Mouse (Mus musculus) lung, postnatal 0 days (tissue): ENCODE data around the gene Tprg. TPM values are rescaled to one million over a fixed set of nuclear protein-coding genes. Genes with fewer than 3 reads are reported as not detected.
A peak's percentile ranks its signal among the peaks of the same experiment; 100 is the strongest.

Source experiments
- ATAC-seq: fragments of 200-750 bp; cut with Nextera tagmentation; 2 replicates; pipeline ENCODE4 v1.8.0; 2017; ENCODE audit warnings: moderate library complexity
- DNase-seq: peaks from one replicate; pipeline ENCODE4 v3.0.0-alpha.2; 2016; ENCODE audit warnings: low spot score
- H3K27ac ChIP-seq: fragments of 300-500 bp; sonication (generic); 2 replicates; pipeline ENCODE4 v1.5.1; 2014; ENCODE audit warnings: antibody characterized with exemption, mild to moderate bottlenecking, low read length, mixed read lengths
- H3K27me3 ChIP-seq: fragments of 300-500 bp; sonication (generic); replicated peaks from 2 replicates; pipeline ENCODE4 v1.6.1; 2014; ENCODE audit warnings: low read length, mixed read lengths; ENCODE audit not compliant: insufficient read depth
- H3K36me3 ChIP-seq: fragments of 300-500 bp; sonication (generic); 2 replicates; pipeline ENCODE4 v1.6.1; 2014; ENCODE audit warnings: low read length, mixed read lengths; ENCODE audit not compliant: insufficient read depth
- H3K4me1 ChIP-seq: fragments of 300-500 bp; sonication (generic); 2 replicates; pipeline ENCODE4 v1.6.1; 2014; ENCODE audit warnings: antibody characterized with exemption, low read depth, low read length, mixed read lengths; ENCODE audit not compliant: insufficient read depth
- H3K4me2 ChIP-seq: fragments of 300-500 bp; sonication (generic); replicated peaks from 2 replicates; pipeline ENCODE4 v1.6.1; 2014; ENCODE audit warnings: low read depth, mild to moderate bottlenecking, low read length, moderate library complexity, mixed read lengths
- H3K4me3 ChIP-seq: fragments of 300-500 bp; sonication (generic); 2 replicates; pipeline ENCODE4 v1.5.1; 2014; ENCODE audit warnings: low read depth, low read length
- H3K9ac ChIP-seq: fragments of 300-500 bp; sonication (generic); replicated peaks from 2 replicates; pipeline ENCODE4 v1.6.1; 2014; ENCODE audit warnings: low read depth, mild to moderate bottlenecking
- H3K9me3 ChIP-seq: fragments of 300-500 bp; sonication (generic); 2 replicates; pipeline ENCODE4 v1.6.1; 2016; ENCODE audit warnings: low read length, mixed read lengths
- CTCF ChIP-seq: IDR thresholded peaks from 2 replicates; pipeline ENCODE4 v1.5.1; 2016; ENCODE audit warnings: antibody characterized with exemption, mild to moderate bottlenecking
- EP300 ChIP-seq: IDR thresholded peaks from 2 replicates; pipeline ENCODE4 v1.6.1; 2016; ENCODE audit warnings: antibody characterized with exemption, mild to moderate bottlenecking, control low read depth
- WGBS: fragments of 180-500 bp; shearing (Covaris S2); extraction: QIAGEN DNeasy Blood & Tissue Kit; methylation state at CpG from one replicate; pipeline ENCODE4 v1.1.7; 2014; 5-methylcytosine and 5-hydroxymethylcytosine counted together
- polyA plus RNA-seq: library from polyadenylated mRNA; unstranded; fragments of >200 nt; fragmentation: Nextera tagmentation; extraction: Ambion mirVana; gene quantifications from 2 replicates; pipeline ENCODE4 v1.2.1, GENCODE M21; 2015

The Tprg gene
- polyA plus RNA-seq, 1 experiment from 2014 or later: 0.21 TPM

GRCm38 (mm10) chr16:25385498-25386192 lies 99.0 kb downstream of the Tprg start:
- DNase-seq: no peak
- no peaks in the 10 kb centered on the region for H3K36me3 ChIP-seq
- H3K4me3 ChIP-seq: no peak overlapping the region
- H3K9ac ChIP-seq: no peak overlapping the region
- H3K4me1 ChIP-seq: no peaks in the 10 kb centered on the region
- H3K27ac ChIP-seq: no peak overlapping the region
- no peak for ATAC-seq
- no peaks in the 10 kb centered on the region for H3K9me3 ChIP-seq
- no peak overlapping the region for H3K4me2 ChIP-seq
- WGBS: 64% methylated on average over 6 of the region's 6 CpGs
- TF ChIP-seq CTCF (no peak), EP300 (no peak)
- H3K27me3 ChIP-seq: no peaks in the 10 kb centered on the region

GRCm38 (mm10) chr16:25394676-25395075 lies 108.1 kb downstream of the Tprg start:
- DNase-seq: no peak
- 65% methylated on average over 1 of the region's 1 CpGs for WGBS
- H3K9ac ChIP-seq: no peak overlapping the region

GRCm38 (mm10) chr16:25404156-25404555 lies 117.5 kb downstream of the Tprg start:
- ATAC-seq (no peak), DNase-seq (peak; percentile 42)
- H3K27ac ChIP-seq: no peak overlapping the region
- 46% methylated on average over 6 of the region's 6 CpGs for WGBS
- H3K4me3 ChIP-seq: no peak overlapping the region
- no peaks in the 10 kb centered on the region for H3K27me3 ChIP-seq
- no peak overlapping the region for H3K4me2 ChIP-seq
- H3K4me1 ChIP-seq: peaks cover 4% of the 10 kb centered on the region; the same call in 1 of the 2 replicates
- H3K36me3 ChIP-seq: no peaks in the 10 kb centered on the region
- H3K9me3 ChIP-seq: no peaks in the 10 kb centered on the region
- TF ChIP-seq CTCF: no peak
- no peak for TF ChIP-seq EP300
- no peak overlapping the region for H3K9ac ChIP-seq

More at GRCm38 (mm10) chr16:25394676-25395075, 108.1 kb downstream of the Tprg start:
- no peaks in the 10 kb centered on the region for H3K9me3 ChIP-seq
- no peak overlapping the region for H3K27ac ChIP-seq
- ATAC-seq: no peak
- no peak overlapping the region for H3K4me2 ChIP-seq
- H3K4me1 ChIP-seq: no peaks in the 10 kb centered on the region
- no peak for TF ChIP-seq CTCF
- TF ChIP-seq EP300: no peak
- H3K4me3 ChIP-seq: no peak overlapping the region
- H3K27me3 ChIP-seq: no peaks in the 10 kb centered on the region
- no peaks in the 10 kb centered on the region for H3K36me3 ChIP-seq

GRCm38 (mm10) chr16:25407204-25407886 lies 120.7 kb downstream of the Tprg start:
- Histone ChIP-seq H3K4me2 (0 out of 2 replicates have a peak overlapping the region, but pooled peaks have one; percentile 17), H3K27me3 (no peaks in the 10 kb centered on the region), H3K36me3 (no peaks in the 10 kb centered on the region), H3K4me3 (no peak overlapping the region), H3K9me3 (no peaks in the 10 kb centered on the region), H3K27ac (peak overlapping the region; percentile 82), H3K4me1 (peaks cover 4% of the 10 kb centered on the region; the same call in 1 of the 2 replicates), H3K9ac (no peak overlapping the region)
- peak; percentile 81 for DNase-seq
- TF ChIP-seq EP300 (peak; percentile 89), CTCF (no peak)
- 21% methylated on average over 8 of the region's 8 CpGs for WGBS
- peak; percentile 91 for ATAC-seq

- no peak overlapping the region for H3K9ac ChIP-seq
- no peaks in the 10 kb centered on the region for H3K9me3 ChIP-seq
- peaks cover 4% of the 10 kb centered on the region; the same call in 1 of the 2 replicates for H3K4me1 ChIP-seq
- no peaks in the 10 kb centered on the region for H3K36me3 ChIP-seq
- no peak for ATAC-seq
- H3K27ac ChIP-seq: peak overlapping the region; percentile 82
- no peak overlapping the region for H3K4me3 ChIP-seq
- 60% methylated on average over 6 of the region's 6 CpGs for WGBS
- no peaks in the 10 kb centered on the region for H3K27me3 ChIP-seq
- TF ChIP-seq CTCF: no peak
- TF ChIP-seq EP300: no peak
- H3K4me2 ChIP-seq: 0 out of 2 replicates have a peak overlapping the region, but pooled peaks have one; percentile 17
- DNase-seq: no peak
Observed at GRCm38 (mm10) chr16:25408032-25408431, 121.4 kb downstream of the Tprg start.

GRCm38 (mm10) chr16:25411307-25411706 lies 124.7 kb downstream of the Tprg start:
- WGBS: 55% methylated on average over 3 of the region's 3 CpGs
- Histone ChIP-seq H3K27ac (no peak overlapping the region), H3K9me3 (no peaks in the 10 kb centered on the region), H3K27me3 (no peaks in the 10 kb centered on the region), H3K4me2 (no peak overlapping the region), H3K9ac (no peak overlapping the region), H3K4me3 (no peak overlapping the region), H3K36me3 (no peaks in the 10 kb centered on the region), H3K4me1 (peaks cover 4% of the 10 kb centered on the region; the same call in 1 of the 2 replicates)
- ATAC-seq: no peak
- peak; percentile 50 for DNase-seq
- TF ChIP-seq CTCF (no peak), EP300 (peak; percentile 70)
